Mouse (Mus musculus) E14TG2a.4 (cell line): ENCODE results near the gene Cd207.

Experiments
- H3K27me3 ChIP-seq: 2 replicates; pipeline ENCODE4 v1.6.1; 2014; ENCODE audit warnings: low read length, control low read depth; ENCODE audit not compliant: insufficient read depth
- H3K36me3 ChIP-seq: 2 replicates; pipeline ENCODE4 v1.6.1; 2014; ENCODE audit warnings: low read length, control low read depth; ENCODE audit not compliant: insufficient read depth
- H3K4me1 ChIP-seq: replicated peaks from 2 replicates; pipeline ENCODE4 v1.6.1; 2014; ENCODE audit warnings: low read depth, low read length, control low read depth
- H3K4me3 ChIP-seq: replicated peaks from 2 replicates; pipeline ENCODE4 v1.5.1; 2014; ENCODE audit warnings: mild to moderate bottlenecking, low read length
- H3K9me3 ChIP-seq: 2 replicates; pipeline ENCODE4 v1.6.1; 2014; ENCODE audit warnings: low read length, control low read depth
- CTCF ChIP-seq: conservative IDR thresholded peaks from 2 replicates; pipeline ENCODE4 v1.5.1; 2014; ENCODE audit warnings: low read length
- NANOG ChIP-seq: IDR thresholded peaks from 2 replicates; pipeline ENCODE4 v1.6.1; 2014; ENCODE audit warnings: borderline replicate concordance, low read length, mixed read lengths
- POU5F1 ChIP-seq: IDR thresholded peaks from 2 replicates; pipeline ENCODE4 v1.6.1; 2014; ENCODE audit warnings: low read length, borderline replicate concordance

The Cd207 gene

GRCm38 (mm10) chr6:83702146-83702999 is 24.7 kb upstream of the Cd207 start:
- no peaks in the 10 kb centered on the region for H3K9me3 ChIP-seq
- peaks cover 88% of the 10 kb centered on the region for H3K27me3 ChIP-seq
- no peak for TF ChIP-seq NANOG
- no peak for TF ChIP-seq POU5F1
- TF ChIP-seq CTCF, result no peak
- peak overlapping the region; percentile 57 for H3K4me3 ChIP-seq
- H3K36me3 ChIP-seq, result no peaks in the 10 kb centered on the region
- H3K4me1 ChIP-seq, result peaks cover 51% of the 10 kb centered on the region

GRCm38 (mm10) chr6:83701001-83701400 is 23.3 kb upstream of the Cd207 start:
- H3K4me1 ChIP-seq, result peaks cover 64% of the 10 kb centered on the region
- H3K9me3 ChIP-seq, result no peaks in the 10 kb centered on the region
- no peak overlapping the region; the same call in 1 of the 2 replicates for H3K4me3 ChIP-seq
- no peaks in the 10 kb centered on the region for H3K36me3 ChIP-seq
- no peak for TF ChIP-seq POU5F1
- TF ChIP-seq CTCF, result no peak
- no peak for TF ChIP-seq NANOG
- peaks cover 88% of the 10 kb centered on the region for H3K27me3 ChIP-seq

GRCm38 (mm10) chr6:83699971-83700370 is 22.3 kb upstream of the Cd207 start:
- Histone ChIP-seq H3K27me3 (peaks cover 89% of the 10 kb centered on the region), H3K36me3 (no peaks in the 10 kb centered on the region), H3K9me3 (no peaks in the 10 kb centered on the region), H3K4me1 (peaks cover 71% of the 10 kb centered on the region), H3K4me3 (no peak overlapping the region)
- TF ChIP-seq NANOG (no peak), CTCF (no peak), POU5F1 (no peak)

GRCm38 (mm10) chr6:83697932-83698331 is 20.3 kb upstream of the Cd207 start:
- peaks cover 85% of the 10 kb centered on the region for H3K4me1 ChIP-seq
- H3K9me3 ChIP-seq, result no peaks in the 10 kb centered on the region
- H3K4me3 ChIP-seq, result peak overlapping the region; percentile 50
- TF ChIP-seq NANOG (no peak), CTCF (no peak), POU5F1 (no peak)
- no peaks in the 10 kb centered on the region for H3K36me3 ChIP-seq
- peaks cover 90% of the 10 kb centered on the region for H3K27me3 ChIP-seq

GRCm38 (mm10) chr6:83696684-83697083 is 19.0 kb upstream of the Cd207 start:
- no peaks in the 10 kb centered on the region for H3K9me3 ChIP-seq
- peaks cover 91% of the 10 kb centered on the region for H3K27me3 ChIP-seq
- peaks cover 82% of the 10 kb centered on the region for H3K4me1 ChIP-seq
- no peaks in the 10 kb centered on the region for H3K36me3 ChIP-seq
- H3K4me3 ChIP-seq, result peak overlapping the region; percentile 50; the same call in 1 of the 2 replicates
- no peak for TF ChIP-seq POU5F1

- Histone ChIP-seq H3K4me1 (peaks cover 75% of the 10 kb centered on the region), H3K9me3 (no peaks in the 10 kb centered on the region), H3K27me3 (peaks cover 91% of the 10 kb centered on the region), H3K4me3 (no peak overlapping the region), H3K36me3 (no peaks in the 10 kb centered on the region)
- TF ChIP-seq POU5F1, result no peak
- no peak for TF ChIP-seq NANOG
- no peak for TF ChIP-seq CTCF
Measured at GRCm38 (mm10) chr6:83695731-83696130, 18.1 kb upstream of the Cd207 start.

GRCm38 (mm10) chr6:83693835-83694234 is 16.2 kb upstream of the Cd207 start:
- H3K36me3 ChIP-seq, result no peaks in the 10 kb centered on the region
- H3K9me3 ChIP-seq, result no peaks in the 10 kb centered on the region
- H3K4me3 ChIP-seq, result peak overlapping the region; percentile 43
- H3K4me1 ChIP-seq, result peaks cover 61% of the 10 kb centered on the region
- TF ChIP-seq POU5F1 (no peak), NANOG (no peak), CTCF (peak; percentile 84)
- H3K27me3 ChIP-seq, result peaks cover 87% of the 10 kb centered on the region

GRCm38 (mm10) chr6:83692962-83693361 is 15.3 kb upstream of the Cd207 start:
- peaks cover 83% of the 10 kb centered on the region for H3K27me3 ChIP-seq
- no peaks in the 10 kb centered on the region for H3K36me3 ChIP-seq
- H3K4me1 ChIP-seq, result peaks cover 53% of the 10 kb centered on the region
- H3K9me3 ChIP-seq, result no peaks in the 10 kb centered on the region
- TF ChIP-seq CTCF (no peak), POU5F1 (no peak), NANOG (no peak)
- H3K4me3 ChIP-seq, result peak overlapping the region; percentile 43

- TF ChIP-seq POU5F1 (no peak), NANOG (no peak), CTCF (no peak)
- H3K9me3 ChIP-seq, result no peaks in the 10 kb centered on the region
- peaks cover 66% of the 10 kb centered on the region for H3K27me3 ChIP-seq
- no peak overlapping the region for H3K4me3 ChIP-seq
- peaks cover 33% of the 10 kb centered on the region for H3K4me1 ChIP-seq
- H3K36me3 ChIP-seq, result no peaks in the 10 kb centered on the region
Measured at GRCm38 (mm10) chr6:83690936-83691335, 13.3 kb upstream of the Cd207 start.
